Mouse (Mus musculus) kidney, postnatal 14 days (tissue): Measurements from ENCODE around the gene Coq7.
A peak's percentile ranks its signal among the peaks of the same experiment; 100 is the strongest.

Source experiments
- DNase-seq: peaks from one replicate; pipeline ENCODE4 v3.0.0; 2022; ENCODE audit warnings: mixed read lengths

Coq7 gene

DNA sequence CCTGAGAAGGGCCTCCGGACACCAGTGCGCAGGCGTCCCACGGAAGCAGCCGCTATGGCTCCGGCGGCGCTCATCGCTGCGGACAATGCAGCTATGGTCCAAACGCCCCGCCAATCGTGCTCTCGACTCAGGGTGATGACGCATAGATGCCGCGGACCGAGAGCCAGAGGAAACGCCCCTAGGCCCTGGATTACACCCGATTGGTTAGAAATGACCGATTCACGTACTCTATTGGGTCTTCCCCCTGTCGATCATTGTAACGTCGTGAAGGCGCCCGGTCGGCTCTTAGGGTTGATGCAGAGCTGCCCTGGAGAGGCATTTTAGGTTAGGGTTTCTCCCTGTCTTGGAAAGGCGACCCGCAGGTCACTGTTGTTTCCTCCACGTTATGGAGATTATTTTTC lies at the start of gene Coq7:
TSS of gene Coq7 (minus strand) at position 179 of the 401 bp plus-strand sequence.
- peak; percentile 97 for DNase-seq

DNA sequence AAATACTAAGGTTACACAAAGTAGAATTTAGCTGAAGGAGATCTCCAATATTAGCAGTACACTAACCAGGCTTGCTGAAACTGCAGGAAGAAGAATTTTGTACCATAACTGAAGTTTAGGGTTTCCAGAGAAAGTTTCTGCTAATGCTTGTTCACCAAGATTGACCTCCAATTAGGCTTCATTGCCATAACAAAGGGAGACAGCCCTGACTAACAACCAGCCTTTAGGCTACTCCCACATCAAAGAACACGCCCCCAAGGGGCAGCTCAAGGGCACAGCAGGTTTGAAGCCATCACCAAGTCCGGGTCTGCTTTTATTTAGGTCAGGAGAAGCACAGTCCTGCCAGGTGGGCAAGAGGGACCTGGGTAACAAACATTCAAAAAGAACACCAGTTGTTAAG lies 46.8 kb upstream of the Coq7 start:
- no peak for DNase-seq

- no peak for DNase-seq
These were observed 45.1 kb upstream of the Coq7 start for GRCm38 (mm10) chr7:118578269-118578668.

DNA sequence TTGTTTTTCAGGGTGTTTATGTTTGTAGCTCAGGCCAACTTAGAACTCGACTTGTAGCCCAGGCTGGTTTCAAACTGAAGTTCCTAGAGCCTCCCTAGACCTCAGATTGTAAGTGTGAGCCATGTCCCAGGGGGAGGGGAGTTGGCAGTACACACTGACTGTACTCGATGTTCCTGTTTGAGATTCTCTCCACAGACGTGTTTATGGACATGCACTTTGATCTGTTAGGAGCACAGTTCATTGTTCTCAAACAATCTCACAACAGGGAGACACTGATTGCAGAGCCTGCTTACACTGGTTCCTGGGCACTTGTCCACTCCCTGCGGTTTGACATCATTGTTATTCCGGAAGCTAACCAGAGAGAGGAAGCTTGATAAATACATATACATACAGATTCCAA lies 38.9 kb upstream of the Coq7 start:
- no peak for DNase-seq

GRCm38 (mm10) chr7:118571350-118571749 lies 38.2 kb upstream of the Coq7 start:
- DNase-seq: no peak

DNA sequence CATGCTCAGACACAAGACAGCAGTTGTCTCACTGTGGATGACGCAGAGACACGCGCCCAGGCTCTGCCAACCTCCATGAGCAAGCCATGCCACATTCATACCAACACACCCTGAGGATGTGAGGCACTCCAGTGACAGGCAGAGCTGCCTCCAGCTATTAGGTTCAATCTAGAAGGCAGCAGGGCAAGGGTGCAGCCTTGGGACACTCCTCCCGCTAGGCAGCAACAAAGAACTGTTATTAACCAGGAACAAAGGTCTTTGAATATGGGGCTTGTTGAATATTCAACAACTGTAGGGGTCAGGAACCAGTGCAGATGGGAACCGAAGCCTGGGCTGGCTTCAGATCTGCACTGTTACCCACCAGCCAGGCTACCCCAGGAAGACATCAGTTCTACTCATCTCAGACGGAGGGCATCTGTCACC lies 36.0 kb upstream of the Coq7 start:
- no peak for DNase-seq

GRCm38 (mm10) chr7:118554290-118554689 lies 21.1 kb upstream of the Coq7 start:
- DNase-seq: no peak

GRCm38 (mm10) chr7:118553881-118554280 lies 20.7 kb upstream of the Coq7 start:
- no peak for DNase-seq

GRCm38 (mm10) chr7:118547451-118547850 lies 14.3 kb upstream of the Coq7 start:
- DNase-seq: no peak

- no peak for DNase-seq
These were observed 11.0 kb upstream of the Coq7 start for GRCm38 (mm10) chr7:118544128-118544527.

DNA sequence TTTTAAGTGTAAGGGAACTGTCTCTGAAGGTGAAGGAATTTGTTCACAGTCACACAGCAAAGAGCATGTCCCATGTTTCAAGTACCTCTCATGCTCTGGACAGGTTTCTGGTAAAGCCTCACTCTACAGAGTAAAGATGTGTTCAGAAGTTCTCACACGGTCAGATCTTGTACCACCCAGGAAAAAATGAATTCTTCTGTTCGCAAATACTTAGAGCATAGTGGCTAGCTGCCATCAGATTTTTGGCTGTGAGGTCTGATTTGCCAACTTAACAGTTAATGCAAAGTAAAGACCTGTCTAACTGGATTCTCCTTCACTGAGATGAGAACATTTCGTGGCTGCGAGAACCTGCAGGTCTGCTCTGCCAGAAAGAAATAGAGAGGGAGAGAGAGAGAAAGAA lies 1.9 kb upstream of the Coq7 start:
- no peak for DNase-seq

DNA sequence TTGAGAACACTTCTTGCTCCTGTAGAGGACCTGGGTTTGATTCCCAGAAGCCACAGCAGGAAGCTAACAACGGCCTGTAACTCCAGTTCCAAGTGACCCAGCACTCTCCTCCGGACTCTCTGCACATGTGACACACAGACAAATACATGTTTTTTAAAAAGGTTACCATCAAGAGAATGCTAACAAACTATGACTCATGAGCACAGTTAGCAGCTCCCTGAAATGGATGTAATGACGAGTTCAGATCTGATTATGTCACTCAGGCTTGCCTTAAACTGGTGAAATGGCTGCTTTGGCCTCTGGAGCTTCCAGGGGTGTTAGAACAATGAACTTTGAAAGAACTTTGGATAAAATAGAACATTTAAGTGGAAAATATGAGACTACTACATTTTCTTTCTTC lies 1.2 kb upstream of the Coq7 start:
- no peak for DNase-seq

DNA sequence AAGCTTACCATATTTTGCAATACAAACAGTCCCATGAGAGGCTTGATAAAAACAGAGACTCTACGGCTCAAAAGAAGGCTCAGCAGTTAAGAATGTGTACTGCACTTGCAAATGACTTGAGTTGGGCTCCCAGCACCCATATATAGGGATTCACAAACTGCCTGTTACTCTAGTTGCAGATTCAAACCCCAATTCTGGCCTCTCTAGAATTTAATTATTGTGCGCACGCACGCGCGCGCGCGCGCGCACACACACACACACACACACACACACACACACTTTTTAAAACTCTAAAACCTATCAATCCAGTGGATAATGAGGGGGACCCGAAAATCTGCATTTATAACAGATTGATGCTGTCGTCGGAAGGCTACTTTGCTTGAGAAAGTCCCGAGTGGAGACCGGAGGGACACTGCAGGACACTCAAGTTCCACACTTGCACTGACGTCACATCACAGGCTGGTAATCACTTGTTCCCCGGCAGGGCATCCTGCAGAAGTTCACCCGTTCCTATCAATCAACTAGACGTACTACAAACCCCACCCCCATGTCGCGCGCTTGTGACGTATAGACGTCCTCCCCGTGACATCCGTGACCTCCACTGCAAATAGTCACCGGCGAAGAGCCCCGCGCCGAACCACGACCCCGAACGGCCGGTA lies 508 bp downstream of the Coq7 start:
- peak; percentile 96 for DNase-seq

DNA sequence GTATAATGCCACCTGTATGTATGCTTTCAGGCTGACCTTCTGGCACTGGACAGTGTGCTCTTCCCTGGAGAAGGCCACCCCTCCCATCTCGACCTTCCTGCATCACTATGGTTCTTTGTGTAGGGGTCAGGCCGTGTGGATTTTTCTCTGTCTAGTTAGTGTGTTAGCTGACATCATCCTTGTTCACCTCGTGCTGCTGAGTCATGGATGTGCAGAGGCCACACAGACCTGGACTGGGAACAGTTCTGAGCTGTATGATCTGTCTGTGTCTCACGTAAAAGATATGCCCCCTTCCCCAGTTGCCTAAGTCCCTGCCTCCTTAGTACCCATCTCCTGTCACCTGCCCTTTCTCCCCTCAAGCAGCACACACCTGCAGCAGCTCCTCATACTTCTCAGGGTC lies 6.2 kb downstream of the Coq7 start:
- no peak for DNase-seq

GRCm38 (mm10) chr7:118522077-118522476 lies 11.1 kb downstream of the Coq7 start:
- DNase-seq: no peak

- no peak for DNase-seq
These were observed 13.5 kb downstream of the Coq7 start for GRCm38 (mm10) chr7:118519661-118520060.

- peak; percentile 85 for DNase-seq
These were observed 14.5 kb downstream of the Coq7 start for GRCm38 (mm10) chr7:118518687-118519086.

DNA sequence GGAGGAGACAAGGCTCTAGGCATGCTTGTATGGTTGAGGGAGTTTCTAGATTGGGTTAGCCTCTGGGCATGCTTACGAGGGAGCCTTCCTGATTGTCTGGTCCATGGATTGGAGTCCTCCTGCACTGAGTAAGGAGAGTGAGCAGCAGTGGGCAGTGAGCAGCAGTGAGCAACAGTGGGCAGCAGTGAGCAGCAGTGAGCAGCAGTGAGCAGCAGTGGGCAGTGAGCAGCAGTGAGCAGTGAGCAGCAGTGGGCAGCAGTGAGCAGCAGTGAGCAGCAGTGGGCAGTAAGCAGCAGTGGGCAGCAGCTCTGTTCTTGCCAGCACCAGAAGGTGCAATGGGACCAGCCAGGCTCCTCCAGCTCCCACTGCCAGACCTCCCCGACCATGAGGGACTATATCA lies 15.3 kb downstream of the Coq7 start:
- peak; percentile 19 for DNase-seq

- no peak for DNase-seq
These were observed 24.6 kb downstream of the Coq7 start for GRCm38 (mm10) chr7:118508556-118508955.

GRCm38 (mm10) chr7:118503844-118504243 lies 29.3 kb downstream of the Coq7 start:
- DNase-seq: no peak

GRCm38 (mm10) chr7:118502333-118502732 lies 30.8 kb downstream of the Coq7 start:
- no peak for DNase-seq

- DNase-seq: no peak
These were observed 33.2 kb downstream of the Coq7 start for GRCm38 (mm10) chr7:118499784-118500435.

GRCm38 (mm10) chr7:118498984-118499783 lies 34.0 kb downstream of the Coq7 start:
- DNase-seq: no peak
